Mouse (Mus musculus) liver, embryonic 11.5 days (tissue): ENCODE results near the gene Dcaf8. TPM values are rescaled to one million over a fixed set of nuclear protein-coding genes. Genes with fewer than 3 reads are reported as not detected.

ENCODE experiments used
- ATAC-seq: fragments of 200-750 bp; cut with Nextera tagmentation; replicated peaks from 2 replicates; pipeline ENCODE4 v1.8.0; 2017; ENCODE audit warnings: moderate number of reproducible peaks, mild to moderate bottlenecking, moderate TSS enrichment, moderate library complexity; ENCODE audit not compliant: low FRiP score
- DNase-seq: peaks from one replicate; pipeline ENCODE4 v3.0.0-alpha.2; 2017; ENCODE audit warnings: low spot score
- H3K27ac ChIP-seq: fragments of 300-500 bp; sonication (generic); 2 replicates; pipeline ENCODE4 v1.5.1; 2014; ENCODE audit warnings: mild to moderate bottlenecking, low read depth, low read length, control low read depth
- H3K27me3 ChIP-seq: fragments of 300-500 bp; sonication (generic); replicated peaks from 2 replicates; pipeline ENCODE4 v1.6.1; 2014; ENCODE audit warnings: low read length, mixed read lengths; ENCODE audit not compliant: control insufficient read depth, insufficient read depth
- H3K36me3 ChIP-seq: fragments of 300-500 bp; sonication (generic); 2 replicates; pipeline ENCODE4 v1.6.1; 2014; ENCODE audit warnings: mild to moderate bottlenecking, low read length, moderate library complexity, mixed read lengths; ENCODE audit not compliant: control insufficient read depth, insufficient read depth
- H3K4me1 ChIP-seq: fragments of 300-500 bp; sonication (generic); replicated peaks from 2 replicates; pipeline ENCODE4 v1.6.1; 2014; ENCODE audit warnings: low read length, mixed read lengths; ENCODE audit not compliant: control insufficient read depth, insufficient read depth
- H3K4me2 ChIP-seq: fragments of 300-500 bp; sonication (generic); 2 replicates; pipeline ENCODE4 v1.6.1; 2014; ENCODE audit warnings: mild to moderate bottlenecking, control low read depth, moderate library complexity
- H3K4me3 ChIP-seq: fragments of 300-500 bp; sonication (generic); 2 replicates; pipeline ENCODE4 v1.5.1; 2014; ENCODE audit warnings: low read depth, low read length, control low read depth
- H3K9ac ChIP-seq: fragments of 300-500 bp; sonication (generic); 2 replicates; pipeline ENCODE4 v1.6.1; 2014; ENCODE audit warnings: low read depth, low read length, control low read depth
- H3K9me3 ChIP-seq: fragments of 300-500 bp; sonication (generic); 2 replicates; pipeline ENCODE4 v1.6.1; 2016; ENCODE audit warnings: low read length, inconsistent platforms, mixed read lengths; ENCODE audit not compliant: control insufficient read depth
- WGBS: fragments of 180-500 bp; shearing (Covaris S2); extraction: QIAGEN DNeasy Blood & Tissue Kit; methylation state at CpG from one replicate; pipeline ENCODE4 v1.1.7; 2014; 5-methylcytosine and 5-hydroxymethylcytosine counted together
- polyA plus RNA-seq: library from polyadenylated mRNA; unstranded; fragments of >200 nt; fragmentation: Nextera tagmentation; extraction: Ambion mirVana; gene quantifications from 2 replicates; pipeline ENCODE4 v1.2.1, GENCODE M21; 2014

The Dcaf8 gene
- polyA plus RNA-seq, 1 experiment from 2014 or later = 89.2 TPM

DNA sequence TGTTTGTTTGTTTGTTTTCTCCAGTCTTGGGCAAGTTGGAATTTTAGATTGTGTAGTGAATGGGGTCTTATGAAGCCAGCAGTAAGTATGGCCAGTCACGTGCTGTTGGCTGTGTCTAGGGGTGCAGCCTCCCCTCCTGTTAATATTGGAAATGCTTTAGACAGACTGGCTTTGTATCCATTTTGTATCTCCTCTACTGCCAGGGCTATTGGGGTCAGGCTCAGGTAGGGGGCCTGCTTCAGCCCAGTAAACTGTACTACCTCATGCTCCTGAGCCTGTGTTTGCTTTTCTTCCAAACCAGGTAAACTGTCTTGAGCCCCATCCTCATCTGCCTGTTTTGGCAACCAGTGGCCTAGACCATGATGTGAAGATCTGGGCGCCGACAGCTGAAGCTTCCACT lies 44.3 kb downstream of the Dcaf8 start:
- DNase-seq (no peak), ATAC-seq (no peak)
- peaks cover 57% of the 10 kb centered on the region for H3K36me3 ChIP-seq
- no peak overlapping the region for H3K9ac ChIP-seq
- no peaks in the 10 kb centered on the region for H3K4me1 ChIP-seq
- no peak overlapping the region for H3K4me2 ChIP-seq
- no peaks in the 10 kb centered on the region for H3K27me3 ChIP-seq
- 82% methylated on average over 3 of the region's 3 CpGs for WGBS
- H3K4me3 ChIP-seq = no peak overlapping the region
- no peaks in the 10 kb centered on the region for H3K9me3 ChIP-seq
- no peak overlapping the region for H3K27ac ChIP-seq

DNA sequence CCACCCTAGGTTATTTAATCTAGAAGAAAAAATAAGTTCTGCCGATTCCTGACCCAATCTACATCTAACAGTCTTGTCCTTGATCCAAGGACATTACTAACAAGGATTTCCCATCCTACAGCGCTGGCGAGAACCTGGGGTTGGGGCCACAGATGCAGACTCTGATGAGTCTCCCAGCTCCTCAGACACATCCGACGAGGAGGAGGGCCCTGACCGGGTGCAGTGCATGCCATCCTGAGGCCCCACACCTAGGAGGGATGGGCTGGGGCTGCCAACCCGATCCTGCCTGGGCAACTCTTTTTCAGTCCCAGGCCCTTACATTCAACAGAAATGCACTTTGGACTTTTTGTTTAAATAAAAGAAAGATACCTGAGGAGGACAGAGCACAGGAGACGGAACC lies 46.6 kb downstream of the Dcaf8 start:
- DNase-seq (no peak), ATAC-seq (no peak)
- Histone ChIP-seq H3K36me3 (peaks cover 58% of the 10 kb centered on the region), H3K4me3 (no peak overlapping the region), H3K9me3 (no peaks in the 10 kb centered on the region), H3K4me1 (no peaks in the 10 kb centered on the region), H3K4me2 (no peak overlapping the region), H3K27ac (no peak overlapping the region), H3K9ac (no peak overlapping the region), H3K27me3 (no peaks in the 10 kb centered on the region)
- WGBS = 80% methylated on average over 8 of the region's 8 CpGs

DNA sequence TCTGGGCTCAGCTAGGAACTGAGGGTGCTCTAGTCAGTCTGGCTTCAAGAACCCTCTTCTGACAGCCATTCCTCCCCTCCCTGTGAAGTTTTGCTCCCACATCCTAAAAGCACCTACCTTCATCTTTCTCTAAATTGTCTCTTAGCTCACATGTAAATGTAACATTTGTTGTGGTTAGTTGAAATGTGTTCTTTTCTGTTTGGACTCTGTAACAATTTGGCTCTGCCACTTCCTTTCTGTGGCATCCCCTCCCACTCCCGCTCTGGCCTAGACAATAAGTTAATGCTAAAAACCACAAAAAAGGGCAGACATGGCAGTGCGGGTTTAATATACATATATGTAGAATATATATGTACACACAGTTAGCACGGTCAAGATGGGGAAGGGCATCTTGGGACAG lies 49.3 kb downstream of the Dcaf8 start:
- Histone ChIP-seq H3K36me3 (peaks cover 54% of the 10 kb centered on the region), H3K9me3 (no peaks in the 10 kb centered on the region), H3K4me1 (peaks cover 2% of the 10 kb centered on the region; the same call in 1 of the 2 replicates), H3K4me3 (no peak overlapping the region), H3K27ac (no peak overlapping the region), H3K4me2 (no peak overlapping the region), H3K27me3 (no peaks in the 10 kb centered on the region), H3K9ac (no peak overlapping the region)
- 81% methylated on average over 3 of the region's 3 CpGs for WGBS
- ATAC-seq (no peak), DNase-seq (no peak)

DNA sequence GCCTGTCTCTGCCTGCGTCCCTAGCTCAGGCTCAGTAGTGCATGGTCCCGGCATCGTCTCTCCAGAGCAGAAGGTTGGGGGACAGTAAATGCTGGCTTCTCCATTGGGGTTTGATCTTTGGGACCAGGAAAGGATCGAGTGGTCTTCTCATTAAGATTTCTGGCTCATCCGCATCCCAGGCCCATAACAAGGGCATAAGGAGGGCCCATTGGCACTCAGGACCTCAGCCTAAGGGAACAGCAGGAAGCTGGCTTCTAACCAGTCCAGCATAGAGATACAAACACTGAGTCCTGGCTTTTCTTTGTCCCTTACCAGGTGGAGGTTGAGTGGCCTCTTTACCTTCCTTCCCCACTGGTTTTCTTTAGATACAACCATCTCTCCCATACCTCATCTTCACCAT lies 50.0 kb downstream of the Dcaf8 start:
- no peak overlapping the region for H3K27ac ChIP-seq
- WGBS = 88% methylated on average over 5 of the region's 5 CpGs
- no peak overlapping the region for H3K4me2 ChIP-seq
- H3K9ac ChIP-seq = no peak overlapping the region
- no peaks in the 10 kb centered on the region for H3K9me3 ChIP-seq
- no peaks in the 10 kb centered on the region for H3K27me3 ChIP-seq
- H3K4me3 ChIP-seq = no peak overlapping the region
- no peak for ATAC-seq
- no peak for DNase-seq
- peaks cover 8% of the 10 kb centered on the region for H3K4me1 ChIP-seq
- H3K36me3 ChIP-seq = peaks cover 47% of the 10 kb centered on the region

DNA sequence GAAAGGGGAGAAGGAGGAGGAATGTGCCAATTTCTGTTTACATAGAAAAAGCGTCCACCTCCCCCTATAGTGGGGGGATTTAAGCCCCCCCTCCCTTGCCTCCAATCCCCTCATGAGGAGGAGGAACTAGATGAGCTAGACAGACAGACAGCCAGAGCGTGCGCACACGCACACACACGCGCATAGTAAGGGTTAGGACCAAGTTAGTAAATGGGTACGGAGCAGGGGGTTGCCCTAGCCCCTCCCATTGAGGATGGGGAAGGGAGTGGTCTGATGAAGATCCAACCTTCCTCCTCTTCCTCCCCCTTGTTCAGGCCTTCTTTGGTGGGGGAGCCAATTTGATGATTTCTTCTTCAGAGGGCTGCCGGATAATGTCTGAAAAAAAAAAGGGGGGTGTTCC lies 50.4 kb downstream of the Dcaf8 start:
- Histone ChIP-seq H3K27ac (no peak overlapping the region), H3K4me2 (no peak overlapping the region)
- 89% methylated on average over 7 of the region's 8 CpGs for WGBS

DNA sequence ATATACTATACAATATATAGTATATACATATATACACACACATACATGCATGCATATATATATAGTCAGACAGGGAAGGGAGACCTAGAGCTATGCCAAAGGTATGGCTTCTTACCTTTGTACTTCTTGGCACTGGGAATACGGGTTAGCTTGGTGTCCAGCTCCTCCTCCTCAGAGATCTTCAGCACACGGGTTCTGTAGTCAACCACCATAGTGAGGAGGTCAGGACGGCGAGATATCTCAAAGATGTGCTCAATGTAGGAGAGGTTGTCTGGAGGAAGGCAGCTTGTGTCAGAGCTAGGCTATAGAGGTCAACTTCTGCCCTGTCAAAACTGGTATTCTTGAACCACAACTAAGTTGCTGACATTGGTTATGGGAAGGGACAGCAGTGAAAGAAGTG lies 51.1 kb downstream of the Dcaf8 start:
- no peaks in the 10 kb centered on the region for H3K27me3 ChIP-seq
- no peak for DNase-seq
- H3K27ac ChIP-seq = no peak overlapping the region
- peaks cover 42% of the 10 kb centered on the region for H3K36me3 ChIP-seq
- WGBS = 87% methylated on average over 4 of the region's 4 CpGs
- no peak overlapping the region for H3K4me3 ChIP-seq
- no peaks in the 10 kb centered on the region for H3K9me3 ChIP-seq
- ATAC-seq = no peak
- H3K9ac ChIP-seq = no peak overlapping the region
- peaks cover 17% of the 10 kb centered on the region for H3K4me1 ChIP-seq
- no peak overlapping the region for H3K4me2 ChIP-seq

More for the DNA sequence above, 50.4 kb downstream of the Dcaf8 start:
- Histone ChIP-seq H3K4me3 (no peak overlapping the region), H3K4me1 (peaks cover 10% of the 10 kb centered on the region), H3K36me3 (peaks cover 46% of the 10 kb centered on the region), H3K9me3 (no peaks in the 10 kb centered on the region), H3K9ac (no peak overlapping the region), H3K27me3 (no peaks in the 10 kb centered on the region)
- DNase-seq (no peak), ATAC-seq (no peak)

DNA sequence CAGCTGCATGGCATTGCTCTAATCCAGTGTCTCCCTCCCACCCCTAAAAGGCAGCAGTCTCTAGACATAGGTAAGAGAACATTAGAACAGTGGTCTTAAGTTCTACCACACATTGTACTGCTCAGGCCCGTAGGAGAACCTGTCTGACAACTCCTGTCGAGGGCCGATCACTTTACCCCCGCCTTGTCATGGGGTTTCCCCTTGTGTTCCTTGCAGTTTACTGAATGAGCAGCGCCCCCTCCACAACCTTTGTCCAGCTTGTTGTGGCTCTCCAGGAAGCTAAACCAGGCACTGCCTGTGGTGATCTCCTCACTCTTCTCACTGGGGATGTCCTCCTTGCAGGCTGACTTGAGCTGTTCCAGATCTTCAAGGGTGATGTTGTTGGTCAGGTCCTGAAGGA lies 52.3 kb downstream of the Dcaf8 start:
- Histone ChIP-seq H3K9me3 (no peaks in the 10 kb centered on the region), H3K9ac (no peak overlapping the region), H3K27me3 (no peaks in the 10 kb centered on the region), H3K4me1 (peaks cover 20% of the 10 kb centered on the region), H3K4me3 (no peak overlapping the region), H3K27ac (no peak overlapping the region), H3K4me2 (no peak overlapping the region), H3K36me3 (peaks cover 35% of the 10 kb centered on the region)
- 86% methylated on average over 5 of the region's 5 CpGs for WGBS
- DNase-seq = no peak
- no peak for ATAC-seq

DNA sequence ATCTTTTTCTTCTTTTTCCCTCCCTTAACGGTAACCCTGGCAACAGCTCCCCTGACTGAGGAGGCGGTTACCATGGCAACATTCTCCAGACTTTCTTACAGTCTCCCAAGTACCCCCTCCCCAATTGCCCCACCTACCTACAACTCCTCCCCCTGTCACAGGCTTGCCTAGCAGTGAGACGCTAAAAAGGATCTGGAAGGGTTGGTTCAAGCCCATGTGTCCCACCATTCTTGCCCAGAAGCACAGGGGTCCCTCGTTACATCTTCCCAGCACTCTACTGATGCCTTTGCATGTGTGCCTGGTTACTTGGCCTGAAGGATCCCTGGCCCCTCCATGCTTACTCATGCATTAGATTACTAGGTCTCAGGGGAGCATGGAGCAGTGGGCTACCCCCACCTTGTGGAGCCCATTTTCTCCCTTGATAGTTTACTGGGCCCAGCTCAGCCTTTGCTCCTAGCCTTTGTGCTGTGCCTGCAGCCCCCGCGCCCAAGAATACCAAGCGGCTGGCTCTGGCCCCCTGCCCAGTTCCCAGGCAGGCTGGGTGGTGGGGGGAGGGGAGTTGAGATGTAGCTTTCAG lies 53.1 kb downstream of the Dcaf8 start:
- H3K9me3 ChIP-seq = no peaks in the 10 kb centered on the region
- peaks cover 30% of the 10 kb centered on the region for H3K36me3 ChIP-seq
- no peak overlapping the region for H3K4me3 ChIP-seq
- 71% methylated on average over 7 of the region's 7 CpGs for WGBS
- H3K4me2 ChIP-seq = no peak overlapping the region
- no peaks in the 10 kb centered on the region for H3K27me3 ChIP-seq
- H3K4me1 ChIP-seq = peaks cover 25% of the 10 kb centered on the region
- no peak for ATAC-seq
- no peak overlapping the region for H3K9ac ChIP-seq
- no peak for DNase-seq
- no peak overlapping the region for H3K27ac ChIP-seq

DNA sequence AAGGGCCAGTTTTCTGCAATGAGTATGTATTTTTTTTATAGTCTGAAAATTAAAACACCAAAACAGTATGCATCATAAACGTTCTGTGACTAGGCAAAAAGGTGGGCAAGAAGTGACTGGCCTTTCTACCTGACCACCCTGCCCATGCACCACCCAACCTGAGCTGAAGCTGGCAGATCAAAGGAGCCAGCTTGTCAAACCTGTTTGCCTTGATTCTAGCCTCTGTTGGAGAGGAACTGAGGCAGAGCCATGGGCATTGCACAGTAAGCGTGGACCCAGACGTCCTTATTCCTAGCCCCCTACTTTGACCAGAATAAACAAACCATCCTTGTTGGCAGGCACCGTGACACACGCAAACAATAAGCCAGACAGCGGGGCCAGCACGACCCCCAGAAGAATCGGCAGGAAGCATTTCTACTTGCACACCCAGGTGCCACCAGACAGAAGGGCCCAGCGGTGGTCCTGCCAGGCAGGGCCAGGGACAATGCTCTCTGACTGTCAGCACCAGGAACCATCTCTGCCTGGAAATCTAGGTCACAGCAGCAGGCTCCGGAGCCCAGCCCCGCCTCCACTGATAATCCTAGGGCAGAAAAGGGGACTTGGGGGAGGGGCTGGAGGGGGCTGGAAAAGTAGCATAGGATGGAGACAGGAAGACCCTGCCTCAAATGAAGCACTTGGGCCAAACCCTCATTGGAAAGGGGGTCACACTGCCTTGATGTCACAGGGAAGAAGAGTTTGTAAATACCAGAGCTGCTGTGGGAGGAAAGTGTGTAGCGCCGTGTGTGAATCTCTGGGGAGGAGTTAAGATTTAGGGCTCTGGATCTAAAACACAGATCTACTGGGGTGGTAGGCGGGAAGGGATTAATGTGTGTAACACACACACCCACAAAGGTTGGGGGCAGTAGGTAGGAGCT lies 54.3 kb downstream of the Dcaf8 start:
- peaks cover 30% of the 10 kb centered on the region for H3K4me1 ChIP-seq
- no peak overlapping the region for H3K4me2 ChIP-seq

More for the DNA sequence above, 54.3 kb downstream of the Dcaf8 start:
- 43% methylated on average over 14 of the region's 14 CpGs for whole genome bisulfite sequencing
- no peaks in the 10 kb centered on the region for H3K9me3 ChIP-seq
- no peak overlapping the region for H3K4me3 ChIP-seq
- DNase-seq = no peak
- no peak for ATAC-seq
- H3K27ac ChIP-seq = no peak overlapping the region
- H3K9ac ChIP-seq = no peak overlapping the region
- H3K27me3 ChIP-seq = no peaks in the 10 kb centered on the region
- peaks cover 17% of the 10 kb centered on the region for H3K36me3 ChIP-seq
